Mouse (Mus musculus) liver, embryonic 14.5 days (tissue): ENCODE results near the gene Rfxank.

Experiments used
- CTCF ChIP-seq: IDR thresholded peaks from 2 replicates; pipeline ENCODE4 v1.5.1; 2016; ENCODE audit warnings: antibody characterized with exemption, low read depth, control low read depth
- EP300 ChIP-seq: IDR thresholded peaks from 2 replicates; pipeline ENCODE4 v1.6.1; 2016; ENCODE audit warnings: antibody characterized with exemption, low read depth

GRCm38 (mm10) chr8:70089296-70089960 is 49.5 kb downstream of the Rfxank start:
- TF ChIP-seq CTCF (no peak), EP300 (no peak)
